Comparison of ENCODE assay signal across 7 mouse cellular contexts in genomic region chr6:148944767-148945508, GRCm38 (mm10). TPM values are rescaled to one million over a fixed set of nuclear protein-coding genes. Genes with fewer than 3 reads are reported as not detected.
DNase-seq lines count a peak whose midpoint lies in the region; ATAC-seq and TF ChIP-seq lines count a peak whose summit lies in the region.

No protein-coding gene starts in this region.

- peak overlapping the region; percentile 97 for H3K9ac ChIP-seq in intestine, embryonic 14.5 days (ENCODE audit: low read length)
- peak overlapping the region; percentile 98 for H3K9ac ChIP-seq in limb, embryonic 11.5 days (ENCODE audit: low read length)
- peak overlapping the region; percentile 96 for H3K9ac ChIP-seq in midbrain, embryonic 12.5 days (replicated peaks)

- no peaks in the 10 kb centered on the region for H3K9me3 ChIP-seq in intestine, embryonic 14.5 days (ENCODE audit: control insufficient read depth, low read length)
- no peaks in the 10 kb centered on the region for H3K9me3 ChIP-seq in limb, embryonic 11.5 days (ENCODE audit: control insufficient read depth, low read length)
- H3K9me3 ChIP-seq in midbrain, embryonic 12.5 days, result no peaks in the 10 kb centered on the region

- TF ChIP-seq CTCF in cortical plate, adult 2 months (IDR thresholded peaks at IDR 0.05; ENCODE audit: extremely low read depth, insufficient read depth, low read length), result no peak

- H3K36me3 ChIP-seq in intestine, embryonic 14.5 days (ENCODE audit: control insufficient read depth, insufficient read depth, low read length), result peaks cover 11% of the 10 kb centered on the region; the same call in 1 of the 2 replicates
- H3K36me3 ChIP-seq in limb, embryonic 11.5 days (ENCODE audit: control insufficient read depth, insufficient read depth, low read length), result no peaks in the 10 kb centered on the region; the same call in 1 of the 2 replicates
- H3K36me3 ChIP-seq in midbrain, embryonic 12.5 days, result no peaks in the 10 kb centered on the region

- TF ChIP-seq POLR2A in cortical plate, adult 2 months (IDR thresholded peaks at IDR 0.05; ENCODE audit: extremely low read depth, insufficient read depth, low read length), result no peak

- H3K4me2 ChIP-seq in intestine, embryonic 14.5 days (ENCODE audit: low read length), result peak overlapping the region; percentile 77
- H3K4me2 ChIP-seq in limb, embryonic 11.5 days (ENCODE audit: low read depth, severe bottlenecking), result peak overlapping the region; percentile 62
- peak overlapping the region; percentile 63 for H3K4me2 ChIP-seq in midbrain, embryonic 12.5 days (replicated peaks)

- peak; percentile 88 for DNase-seq in adrenal gland, adult 2 months
- peak; percentile 38 for DNase-seq in gastrocnemius, postnatal 25 days
- DNase-seq in intestine, embryonic 14.5 days (ENCODE audit: low spot score), result peak; percentile 92
- DNase-seq in limb, embryonic 11.5 days (ENCODE audit: low spot score), result peak; percentile 80
- peak; percentile 54 for DNase-seq in spleen, adult 12 weeks (ENCODE audit: low spot score)

- no peaks in the 10 kb centered on the region for H3K4me1 ChIP-seq in cortical plate, adult 2 months (ENCODE audit: control insufficient read depth, insufficient read depth, low read length)
- peaks cover 8% of the 10 kb centered on the region; the same call in 1 of the 2 replicates for H3K4me1 ChIP-seq in intestine, embryonic 14.5 days (replicated peaks; ENCODE audit: control insufficient read depth, insufficient read depth, low read length)
- no peaks in the 10 kb centered on the region for H3K4me1 ChIP-seq in limb, embryonic 11.5 days (ENCODE audit: control insufficient read depth, insufficient read depth, low read length)
- H3K4me1 ChIP-seq in midbrain, embryonic 12.5 days, result peaks cover 29% of the 10 kb centered on the region

- H3K4me3 ChIP-seq in cortical plate, adult 2 months (ENCODE audit: insufficient read depth, low read length), result peak overlapping the region; percentile 81
- H3K4me3 ChIP-seq in intestine, embryonic 14.5 days (ENCODE audit: low read depth, low read length), result peak overlapping the region; percentile 68
- H3K4me3 ChIP-seq in limb, embryonic 11.5 days (ENCODE audit: low read depth, low read length), result peak overlapping the region; percentile 97
- H3K4me3 ChIP-seq in midbrain, embryonic 12.5 days, result peak overlapping the region; percentile 96

- H3K27me3 ChIP-seq in intestine, embryonic 14.5 days (replicated peaks; ENCODE audit: control insufficient read depth, insufficient read depth, low read length), result no peaks in the 10 kb centered on the region
- no peaks in the 10 kb centered on the region for H3K27me3 ChIP-seq in limb, embryonic 11.5 days (ENCODE audit: control insufficient read depth, insufficient read depth, low read length)
- no peaks in the 10 kb centered on the region for H3K27me3 ChIP-seq in midbrain, embryonic 12.5 days

- under 1% methylated on average over 92 of the region's 92 CpGs for WGBS in intestine, embryonic 14.5 days
- WGBS in limb, embryonic 11.5 days, result under 1% methylated on average over 91 of the region's 92 CpGs
- WGBS in midbrain, embryonic 12.5 days, result under 1% methylated on average over 88 of the region's 92 CpGs

- ATAC-seq in intestine, embryonic 14.5 days (replicated peaks; ENCODE audit: low FRiP score, low TSS enrichment, low read depth), result peak; percentile 70
- ATAC-seq in limb, embryonic 11.5 days (ENCODE audit: insufficient number of reproducible peaks, low FRiP score, low TSS enrichment, low read depth), result peak; percentile 49
- ATAC-seq in midbrain, embryonic 12.5 days (ENCODE audit: low FRiP score, low read depth), result peak; percentile 71

- H3K27ac ChIP-seq in cortical plate, adult 2 months (ENCODE audit: insufficient read depth, low read length), result no peak overlapping the region
- peak overlapping the region; percentile 95 for H3K27ac ChIP-seq in intestine, embryonic 14.5 days (ENCODE audit: low read depth)
- peak overlapping the region; percentile 89 for H3K27ac ChIP-seq in limb, embryonic 11.5 days (replicated peaks; ENCODE audit: low read depth, low read length)
- peak overlapping the region; percentile 92 for H3K27ac ChIP-seq in midbrain, embryonic 12.5 days (replicated peaks)

RNA-seq across cellular contexts. Expression of gene Sinhcaf, which starts 1.3 kb away (rescaled TPM):
- 10 to 100 TPM; 19.8 to 21.4 TPM for total RNA-seq in adrenal gland, adult 2 months (2021)
- 1.2 and 1.5 TPM in 2 replicates for polyA plus RNA-seq in adrenal gland, adult 2 months (2012; rRNA removed)
- polyA plus RNA-seq in cortical plate, adult 2 months (2012; rRNA removed), result 1.6 and 2.1 TPM in 2 replicates
- 1 to 10 TPM in 1 of 2 experiments, under 1 TPM in 1; 0.95 to 2.7 TPM for total RNA-seq in gastrocnemius, postnatal 25 days (2021)
- polyA plus RNA-seq in intestine, embryonic 14.5 days (2014; fragmentation: Nextera tagmentation; extraction: Ambion mirVana), result 131 and 150 TPM in 2 replicates
- 224 and 241 TPM in 2 replicates for polyA plus RNA-seq in limb, embryonic 11.5 days (2014; fragmentation: Nextera tagmentation; extraction: Ambion mirVana)
- polyA plus RNA-seq in midbrain, embryonic 12.5 days (2016; fragmentation: Nextera tagmentation; extraction: Ambion mirVana), result 210 and 223 TPM in 2 replicates

RNA-seq across cellular contexts. Expression of gene Caprin2, which starts 48.9 kb away (rescaled TPM):
- total RNA-seq in adrenal gland, adult 2 months (2021), result 10 to 100 TPM; 10.2 to 16.5 TPM
- polyA plus RNA-seq in adrenal gland, adult 2 months (2012; rRNA removed), result 4.2 and 6.9 TPM in 2 replicates
- polyA plus RNA-seq in cortical plate, adult 2 months (2012; rRNA removed), result 17.2 and 17.3 TPM in 2 replicates
- total RNA-seq in gastrocnemius, postnatal 25 days (2021), result 1 to 10 TPM; 3.4 to 4.2 TPM
- polyA plus RNA-seq in intestine, embryonic 14.5 days (2014; fragmentation: Nextera tagmentation; extraction: Ambion mirVana), result 11.4 and 13.7 TPM in 2 replicates
- 10.8 and 12.3 TPM in 2 replicates for polyA plus RNA-seq in limb, embryonic 11.5 days (2014; fragmentation: Nextera tagmentation; extraction: Ambion mirVana)
- polyA plus RNA-seq in midbrain, embryonic 12.5 days (2016; fragmentation: Nextera tagmentation; extraction: Ambion mirVana), result 21.8 and 25.3 TPM in 2 replicates

Comparison
In these comparisons a context has a peak if more than half of its experiments do, and no peak if none do; other contexts are left out.
1. DNase-seq: peak in every context shown above with its lines; median percentile 92 in intestine, embryonic 14.5 days; 88 in adrenal gland, adult 2 months; 80 in limb, embryonic 11.5 days; 54 in spleen, adult 12 weeks; 38 in gastrocnemius, postnatal 25 days.
2. RNA of gene Sinhcaf, which starts 1.3 kb away (polyA plus RNA-seq): 224 to 241 TPM in limb, embryonic 11.5 days, 210 to 223 TPM in midbrain, embryonic 12.5 days and 131 to 150 TPM in intestine, embryonic 14.5 days; 1.6 to 2.1 TPM in cortical plate, adult 2 months and 1.2 to 1.5 TPM in adrenal gland, adult 2 months; every median in the first group is over 10 times any median in the second.
3. Peak in every context shown above with its lines, with median percentiles within 50 percentile points of each other: H3K4me3 ChIP-seq, ATAC-seq, H3K4me2 ChIP-seq and H3K9ac ChIP-seq.